Mouse (Mus musculus) testis, adult 10 weeks (tissue): Measurements from ENCODE around the gene Nepro. TPM values are rescaled to one million over a fixed set of nuclear protein-coding genes. Genes with fewer than 3 reads are reported as not detected.

ENCODE experiments used
- polyA plus RNA-seq: library from polyadenylated mRNA; stranded (reverse); fragments of 350-450 nt; fragmentation: Illumina TruSeq; extraction: RNeasy Lipid Tissue Mini Kit (QIAGEN cat#74804); gene quantifications from one replicate; pipeline ENCODE4 v1.2.3, GENCODE M21; 2014; ENCODE audit warnings: low read depth, low replicate concordance

Gene Nepro
- 14.2 TPM for polyA plus RNA-seq

DNA sequence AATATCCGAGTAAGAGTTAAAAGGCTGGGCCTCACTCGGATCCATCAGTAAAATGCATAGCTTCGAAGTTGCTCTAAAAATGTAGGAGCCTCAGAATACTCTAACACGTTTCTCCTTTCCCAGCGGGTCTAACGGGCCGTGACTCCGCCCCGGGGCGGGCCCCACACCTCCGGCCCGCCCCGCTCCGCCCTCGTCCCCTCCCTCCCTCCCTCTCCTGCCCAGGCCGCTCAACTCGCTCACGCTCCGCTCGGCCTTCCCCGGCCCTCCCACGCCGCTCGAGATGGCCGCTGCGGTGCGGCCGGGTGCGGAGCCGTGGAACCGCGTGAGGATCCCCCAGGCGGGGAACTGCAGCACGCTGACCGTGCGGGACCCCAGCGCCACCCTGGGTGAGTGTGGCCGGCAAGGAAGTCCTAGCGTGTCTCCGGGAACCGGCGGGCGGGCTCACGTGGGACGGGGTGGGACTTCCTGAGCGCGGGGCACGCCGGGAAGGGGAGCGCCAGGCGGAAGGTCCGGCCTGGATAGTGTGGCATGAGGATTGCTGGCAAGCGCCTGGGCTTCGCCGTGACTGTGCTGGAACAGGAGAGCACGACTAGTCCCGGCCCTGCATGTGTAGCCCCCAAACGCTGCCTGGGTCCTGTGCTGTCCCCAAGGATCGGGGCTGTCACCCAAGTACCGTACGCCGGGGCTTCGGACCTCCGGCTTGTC is at the start of gene Nepro:
TSS of gene Nepro (plus strand) at position 219 of the 705 bp plus-strand sequence.

DNA sequence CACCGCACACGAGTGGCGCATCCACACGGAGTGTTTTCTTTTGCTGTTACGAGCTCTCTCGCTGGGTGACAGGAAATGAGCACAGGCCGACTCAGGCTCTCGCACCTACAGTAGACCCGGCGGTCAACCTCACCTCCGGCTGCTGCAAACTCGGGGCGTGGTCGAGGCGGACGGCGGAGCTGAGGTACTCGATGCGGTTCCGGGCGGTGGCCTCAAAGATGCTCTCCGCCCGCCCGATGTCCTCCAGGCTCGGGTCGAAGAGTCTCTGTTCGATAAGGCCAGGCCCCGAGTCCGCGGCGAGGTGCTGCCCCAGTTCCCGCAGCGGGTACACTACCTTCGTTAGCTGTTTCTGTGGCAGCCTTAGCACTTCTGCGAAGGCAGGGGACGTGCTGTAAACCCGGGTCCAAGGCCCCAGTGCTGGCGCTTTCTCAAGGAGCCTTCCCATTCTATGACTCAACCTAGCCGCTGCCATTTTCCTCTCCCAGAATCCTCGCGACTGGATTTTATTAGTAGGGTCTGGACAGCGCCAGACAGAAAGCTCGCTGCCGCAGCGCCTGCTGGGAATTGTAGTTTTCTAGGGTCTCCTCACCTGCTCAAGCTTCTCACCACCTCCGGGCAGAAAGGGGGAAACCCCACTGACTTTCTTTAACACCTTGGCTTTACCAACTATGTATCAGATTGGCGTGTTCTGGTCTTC is 21.9 kb downstream of the Nepro start, which contains the start of gene Gtpbp8:
TSS of gene Gtpbp8 (minus strand) at position 498 of the 697 bp plus-strand sequence.

DNA sequence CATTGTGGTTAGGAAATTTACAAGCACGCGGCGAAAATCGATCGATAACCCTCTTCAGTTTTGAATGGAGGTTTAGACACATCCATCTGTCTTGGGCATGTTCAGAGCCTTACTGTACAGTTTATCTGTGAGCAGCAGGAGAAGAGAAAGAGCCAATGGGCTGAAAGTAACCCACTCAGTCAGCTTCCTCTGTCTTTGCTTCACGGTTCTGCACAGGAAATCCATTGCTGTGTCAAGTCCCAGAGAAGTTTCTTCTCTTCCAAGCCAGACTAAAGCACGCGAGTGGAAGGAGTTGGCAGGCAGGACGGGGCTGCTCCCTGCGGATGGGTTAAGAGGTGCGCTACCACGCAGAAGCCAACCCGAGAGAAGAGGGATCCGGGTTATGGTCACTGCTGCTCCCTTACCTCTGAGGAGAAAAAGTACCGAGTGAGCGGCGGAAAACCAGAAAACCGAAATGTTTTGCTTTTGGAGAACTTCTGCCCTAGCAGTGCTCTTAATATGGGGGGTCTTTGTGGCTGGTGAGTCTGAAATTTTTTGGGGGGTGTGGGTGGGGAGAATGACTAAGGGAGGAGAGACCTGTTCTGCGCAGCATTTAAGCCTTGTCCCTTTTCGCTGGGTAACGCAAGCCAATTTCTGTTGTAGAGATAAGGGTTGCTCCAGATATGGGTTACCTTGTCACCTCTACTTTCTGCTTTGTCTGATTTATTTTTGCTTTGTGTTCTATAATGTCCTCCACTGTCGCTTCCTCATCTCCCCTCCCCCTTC is 41.6 kb downstream of the Nepro start, which contains the start of gene Cd200r1:
TSS of gene Cd200r1 (plus strand) at position 182 of the 765 bp plus-strand sequence.

Other genes with a start within 250 kb of the Nepro start
- gene Boc, start 165.4 kb upstream of the Nepro start, polyA plus RNA-seq = 1.3 TPM
- 31.3 TPM for gene Gtpbp8, start 22.1 kb downstream of the Nepro start, polyA plus RNA-seq
- 0.35 TPM for gene Cd200r1, start 41.4 kb downstream of the Nepro start, polyA plus RNA-seq
- gene Cd200r4, start 87.4 kb downstream of the Nepro start, polyA plus RNA-seq = not detected
- not detected for gene Cd200r2, start 142.8 kb downstream of the Nepro start, polyA plus RNA-seq
- 1.6 TPM for gene Cd200r3, start 219.4 kb downstream of the Nepro start, polyA plus RNA-seq